Mouse (Mus musculus) midbrain, embryonic 10.5 days (tissue): ENCODE measurements around the gene Flywch2. TPM values are rescaled to one million over a fixed set of nuclear protein-coding genes. Genes with fewer than 3 reads are reported as not detected.
"Not testable (repeated sequence)": the region's sequence is repeated elsewhere in the genome, so short reads cannot be mapped to it uniquely, and the experiment has no call there.

Experiments used
- DNase-seq: peaks from one replicate; pipeline ENCODE4 v3.0.0-alpha.2; 2017; ENCODE audit warnings: low spot score
- H3K27ac ChIP-seq: fragments of 300-500 bp; sonication (generic); replicated peaks from 2 replicates; pipeline ENCODE4 v1.5.1; 2016; ENCODE audit warnings: mild to moderate bottlenecking
- H3K27me3 ChIP-seq: fragments of 300-500 bp; sonication (generic); 2 replicates; pipeline ENCODE4 v1.6.1; 2016; ENCODE audit warnings: low read depth, mild to moderate bottlenecking; ENCODE audit not compliant: poor library complexity, severe bottlenecking
- H3K36me3 ChIP-seq: fragments of 300-500 bp; sonication (generic); 2 replicates; pipeline ENCODE4 v1.6.1; 2016; ENCODE audit warnings: mild to moderate bottlenecking, moderate library complexity
- H3K4me1 ChIP-seq: fragments of 300-500 bp; sonication (generic); 2 replicates; pipeline ENCODE4 v1.6.1; 2016
- H3K4me3 ChIP-seq: fragments of 300-500 bp; sonication (generic); 2 replicates; pipeline ENCODE4 v1.5.1; 2016; ENCODE audit warnings: mild to moderate bottlenecking, moderate library complexity
- H3K9me3 ChIP-seq: fragments of 300-500 bp; sonication (generic); replicated peaks from 2 replicates; pipeline ENCODE4 v1.6.1; 2016; ENCODE audit warnings: mild to moderate bottlenecking
- WGBS: fragments of 180-500 bp; shearing (Covaris S2); methylation state at CpG from one replicate; pipeline ENCODE4 v1.1.7; 2016; 5-methylcytosine and 5-hydroxymethylcytosine counted together
- polyA plus RNA-seq: library from polyadenylated mRNA; unstranded; fragments of >200 nt; fragmentation: Nextera tagmentation; extraction: Ambion mirVana; gene quantifications from 2 replicates; pipeline ENCODE4 v1.2.1, GENCODE M21; 2016

The Flywch2 gene
- polyA plus RNA-seq, 1 experiment from 2014 or later = 19.5 TPM

DNA sequence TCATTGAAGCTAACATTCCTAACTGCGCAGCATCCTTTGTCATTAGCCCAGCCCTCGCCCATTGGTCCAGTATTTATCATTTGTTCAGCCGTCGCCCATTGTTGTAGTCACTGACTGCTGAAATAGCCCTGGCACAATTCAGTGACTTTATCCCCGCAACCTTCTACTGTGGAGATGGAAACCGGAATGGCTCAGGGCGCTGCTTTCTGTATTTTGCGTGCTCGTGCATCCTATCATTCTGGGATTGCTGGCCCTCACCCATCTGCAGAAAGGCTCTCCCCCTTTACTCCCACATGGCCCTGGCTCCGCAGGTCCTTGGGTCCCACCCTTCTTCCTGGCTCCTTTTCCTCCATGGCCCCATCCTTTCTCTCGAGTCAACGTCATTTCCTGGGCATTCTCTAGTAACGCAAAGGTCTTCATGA lies 640 bp upstream of the Flywch2 start:
- Histone ChIP-seq H3K36me3 (no peaks in the 10 kb centered on the region), H3K9me3 (no peaks in the 10 kb centered on the region), H3K4me1 (peaks cover 36% of the 10 kb centered on the region), H3K27ac (peak overlapping the region; percentile 88), H3K4me3 (peak overlapping the region; percentile 67), H3K27me3 (no peaks in the 10 kb centered on the region)
- WGBS = 15% methylated on average over 13 of the region's 13 CpGs
- DNase-seq = peak; percentile 39

DNA sequence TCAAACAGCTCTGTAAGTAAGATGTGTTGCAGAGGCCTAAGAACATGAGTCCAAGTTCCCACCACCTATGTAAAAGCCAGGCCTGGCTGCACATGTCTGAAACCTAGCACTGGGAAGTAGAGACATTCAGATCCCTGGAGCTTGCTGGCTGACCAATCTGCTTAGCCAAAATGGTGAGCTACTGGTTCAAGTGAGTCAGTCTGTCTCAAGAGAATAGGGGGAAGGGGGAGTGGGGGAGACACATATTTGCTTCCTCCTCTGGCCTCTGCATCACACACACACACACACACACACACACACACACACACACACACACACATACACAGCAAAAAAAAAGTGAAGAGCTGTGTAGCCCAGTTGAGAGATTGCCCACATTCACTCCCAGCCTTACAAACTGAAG lies 2.5 kb downstream of the Flywch2 start:
- Histone ChIP-seq H3K27me3 (no peaks in the 10 kb centered on the region), H3K4me1 (peaks cover 16% of the 10 kb centered on the region), H3K9me3 (no peaks in the 10 kb centered on the region), H3K36me3 (no peaks in the 10 kb centered on the region), H3K4me3 (no peak overlapping the region), H3K27ac (no peak overlapping the region)
- no peak for DNase-seq

DNA sequence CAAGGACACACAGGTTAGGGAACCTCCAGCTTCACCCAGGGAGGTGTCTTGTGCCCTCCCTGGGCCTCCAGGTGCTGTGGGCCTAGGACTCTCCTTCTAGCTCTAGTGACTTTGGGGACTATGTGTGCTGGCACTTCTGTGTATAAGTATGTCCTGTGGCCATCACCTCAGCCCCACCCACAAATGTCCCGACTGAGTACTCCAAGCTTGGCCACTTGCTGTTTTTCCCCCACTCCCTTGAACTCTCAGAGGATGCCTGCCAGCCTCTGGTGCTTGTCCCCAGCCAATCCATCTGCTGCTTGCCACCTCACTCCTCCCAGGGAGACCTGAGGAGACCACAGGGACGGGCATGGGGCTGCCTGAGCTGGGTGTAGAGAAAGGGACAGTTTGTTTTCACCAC lies 7.4 kb downstream of the Flywch2 start:
- no peaks in the 10 kb centered on the region for H3K36me3 ChIP-seq
- H3K9me3 ChIP-seq = no peaks in the 10 kb centered on the region
- no peak for DNase-seq
- H3K4me1 ChIP-seq = peaks cover 6% of the 10 kb centered on the region; the same call in 1 of the 2 replicates
- H3K27me3 ChIP-seq = no peaks in the 10 kb centered on the region
- no peak overlapping the region for H3K27ac ChIP-seq
- 74% methylated on average over 2 of the region's 2 CpGs for WGBS
- no peak overlapping the region for H3K4me3 ChIP-seq

DNA sequence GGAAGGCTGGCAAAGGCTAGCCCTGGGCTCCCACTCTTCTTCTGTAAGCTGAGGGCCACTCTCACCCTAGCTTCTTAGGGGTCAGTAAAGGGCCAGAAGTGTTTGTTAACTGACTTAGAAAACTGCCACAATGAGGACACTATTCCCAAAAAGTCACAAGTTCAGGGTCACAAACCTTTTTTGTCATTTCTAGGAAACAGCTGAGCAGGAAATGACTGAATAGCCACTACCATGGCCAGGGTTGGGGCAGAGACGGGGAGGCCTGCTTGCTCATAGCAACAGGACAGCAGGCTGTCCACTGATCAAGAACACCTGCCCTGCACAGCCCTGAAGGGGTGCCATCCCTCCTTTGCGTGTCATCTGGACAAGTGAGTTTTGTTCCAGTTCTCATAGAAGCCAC lies 8.7 kb downstream of the Flywch2 start:
- WGBS = 84% methylated on average over 2 of the region's 2 CpGs
- peaks cover 6% of the 10 kb centered on the region; the same call in 1 of the 2 replicates for H3K4me1 ChIP-seq
- H3K4me3 ChIP-seq = no peak overlapping the region
- no peak for DNase-seq
- H3K36me3 ChIP-seq = no peaks in the 10 kb centered on the region
- no peak overlapping the region for H3K27ac ChIP-seq
- no peaks in the 10 kb centered on the region for H3K27me3 ChIP-seq
- no peaks in the 10 kb centered on the region for H3K9me3 ChIP-seq

DNA sequence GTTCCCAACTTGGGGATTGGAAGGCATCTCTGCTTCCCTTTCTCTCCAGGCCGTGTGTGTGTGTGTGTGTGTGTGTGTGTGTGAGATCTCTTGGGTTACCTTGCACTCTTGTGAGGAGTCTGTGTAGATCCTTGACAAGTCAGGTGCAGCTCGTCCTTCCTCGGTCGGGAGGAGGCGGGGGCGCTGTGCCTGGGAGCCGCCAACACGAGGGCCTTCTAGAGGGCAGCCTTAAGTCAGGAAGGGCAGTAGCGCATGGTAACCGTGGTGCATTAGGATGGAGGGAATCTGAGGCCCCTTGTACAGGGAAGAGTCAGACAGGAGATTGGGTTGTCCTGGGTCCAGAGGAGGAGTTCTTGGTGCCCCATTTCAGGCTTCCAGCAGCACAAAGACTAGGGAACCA lies 9.7 kb downstream of the Flywch2 start:
- Histone ChIP-seq H3K4me3 (no peak overlapping the region), H3K36me3 (no peaks in the 10 kb centered on the region), H3K27me3 (no peaks in the 10 kb centered on the region), H3K4me1 (peaks cover 10% of the 10 kb centered on the region), H3K27ac (no peak overlapping the region), H3K9me3 (no peaks in the 10 kb centered on the region)
- 73% methylated on average over 10 of the region's 10 CpGs for WGBS
- DNase-seq = no peak

DNA sequence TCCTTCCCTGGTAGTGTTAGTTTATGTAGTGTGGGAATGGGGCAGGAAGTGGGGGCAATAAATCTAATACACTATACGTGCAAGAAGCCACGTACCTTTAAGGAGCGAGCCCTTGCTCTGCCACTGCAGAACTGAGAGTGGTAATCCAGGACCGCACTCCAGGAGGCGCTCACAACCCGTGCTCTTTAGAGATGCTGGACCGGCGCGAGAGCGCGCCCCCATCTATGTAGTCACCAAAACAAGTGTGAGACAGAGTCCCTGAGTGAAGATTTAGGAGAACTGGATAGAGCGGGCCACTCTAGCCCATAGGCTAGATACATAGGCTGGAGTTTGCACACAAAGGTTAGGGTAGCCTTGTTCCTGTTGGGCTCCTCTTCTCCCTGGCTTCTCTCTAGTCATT lies 11.8 kb downstream of the Flywch2 start:
- DNase-seq = peak; percentile 80
- Histone ChIP-seq H3K4me1 (peaks cover 23% of the 10 kb centered on the region), H3K9me3 (no peaks in the 10 kb centered on the region), H3K27ac (no peak overlapping the region), H3K36me3 (peaks cover 8% of the 10 kb centered on the region), H3K4me3 (no peak overlapping the region), H3K27me3 (no peaks in the 10 kb centered on the region)
- 11% methylated on average over 12 of the region's 12 CpGs for WGBS

DNA sequence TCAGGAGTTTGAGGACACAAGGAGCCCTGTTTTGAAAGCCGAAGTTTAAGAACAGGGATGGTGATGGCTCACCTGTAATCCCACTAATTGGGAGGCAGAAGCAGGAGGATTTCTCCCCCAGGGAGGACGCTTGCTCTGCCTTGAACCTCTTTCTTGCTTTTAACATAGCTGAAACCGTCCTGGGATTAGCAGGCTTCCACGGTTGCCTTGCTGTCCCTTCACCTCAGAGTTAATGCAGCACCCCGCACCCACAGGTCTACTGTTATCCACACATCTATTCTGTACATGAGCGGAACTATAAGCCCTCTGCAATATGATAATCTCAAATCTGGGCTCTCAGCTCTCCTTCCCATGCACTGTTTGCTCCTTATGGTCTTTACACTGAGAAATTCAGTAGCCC lies 12.2 kb downstream of the Flywch2 start:
- Histone ChIP-seq H3K36me3 (peaks cover 13% of the 10 kb centered on the region), H3K4me1 (peaks cover 23% of the 10 kb centered on the region), H3K27ac (no peak overlapping the region), H3K27me3 (no peaks in the 10 kb centered on the region), H3K4me3 (no peak overlapping the region), H3K9me3 (no peaks in the 10 kb centered on the region)
- DNase-seq = no peak
- 75% methylated on average over 6 of the region's 6 CpGs for whole genome bisulfite sequencing

DNA sequence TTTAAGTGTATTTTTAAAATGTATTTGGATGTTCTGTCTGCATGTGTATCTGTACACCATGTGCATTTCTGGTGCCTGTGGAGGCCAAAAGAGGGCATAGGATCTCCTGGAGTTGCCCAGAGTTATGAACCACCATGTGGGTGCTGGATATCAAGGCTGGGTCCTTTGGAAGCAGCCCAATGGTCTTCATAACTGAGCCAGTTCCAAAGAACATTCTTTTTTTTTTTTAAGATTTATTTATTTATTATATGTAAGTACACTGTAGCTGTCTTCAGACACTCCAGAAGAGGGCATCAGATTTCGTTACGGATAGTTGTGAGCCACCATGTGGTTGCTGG lies 13.7 kb downstream of the Flywch2 start:
- WGBS = 80% methylated on average over 2 of the region's 2 CpGs
- H3K27ac ChIP-seq, H3K9me3 ChIP-seq, DNase-seq, H3K27me3 ChIP-seq: not testable (repeated sequence)
- H3K36me3 ChIP-seq = peaks cover 27% of the 10 kb centered on the region
- H3K4me1 ChIP-seq = peaks cover 23% of the 10 kb centered on the region
- H3K4me3 ChIP-seq = peak overlapping the region; percentile 91

DNA sequence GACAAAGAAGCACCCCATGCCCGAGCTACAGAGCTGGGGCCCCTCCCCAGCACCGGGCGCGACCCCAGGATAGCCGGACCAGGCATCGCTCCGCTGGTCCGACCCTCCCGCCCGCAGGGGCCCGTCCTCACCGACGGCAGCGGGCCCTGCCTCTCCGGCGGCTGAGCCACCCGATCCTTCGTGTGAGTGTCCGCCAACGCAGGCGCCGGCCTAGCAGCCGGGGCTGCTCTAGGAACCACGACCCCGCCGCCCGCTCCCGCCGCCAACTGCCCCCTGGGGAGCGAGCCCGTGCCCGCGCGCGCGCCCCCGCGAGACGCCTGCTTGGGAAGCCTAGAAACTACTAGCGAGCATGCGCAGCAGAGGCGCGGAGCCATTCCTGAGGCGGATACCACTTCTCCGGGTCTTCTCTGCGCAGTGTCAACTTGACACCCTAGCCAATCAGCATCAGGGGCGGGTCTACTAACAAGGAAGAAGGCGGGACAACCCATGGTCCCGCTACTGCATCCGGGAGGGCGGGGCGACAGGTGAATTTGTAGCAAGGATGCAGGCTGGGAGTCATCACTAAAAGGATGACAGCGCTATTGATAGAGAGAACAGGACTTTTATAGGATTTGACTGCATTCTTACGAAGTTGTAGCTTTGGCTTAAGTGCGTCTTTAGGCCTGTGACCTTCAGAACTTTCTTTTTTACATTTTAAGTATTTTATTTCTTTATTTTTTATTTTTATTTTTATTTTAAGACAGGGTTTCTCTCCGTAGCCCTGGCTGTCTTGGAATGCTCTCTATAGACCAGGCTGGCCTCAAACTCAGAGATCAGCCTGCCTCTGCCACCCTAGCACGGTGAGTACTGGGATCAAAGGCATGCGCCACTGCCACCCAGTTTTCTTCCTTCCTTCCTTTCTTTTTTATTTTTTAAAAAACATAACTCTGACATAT lies 14.3 kb downstream of the Flywch2 start, which contains the start of gene Flywch1:
Flywch1 (minus strand) TSS at position 319 of the 935 bp plus-strand sequence.
- DNase-seq = peak; percentile 99
- Histone ChIP-seq H3K4me1 (peaks cover 23% of the 10 kb centered on the region), H3K27ac (peak within 1 kb of the TSS; percentile 98), H3K27me3 (no peaks in the 10 kb centered on the region), H3K4me3 (peak within 1 kb of the TSS; percentile 91), H3K9me3 (no peaks in the 10 kb centered on the region), H3K36me3 (peaks cover 33% of the 10 kb centered on the region)
- WGBS = 3% methylated on average over 58 of the region's 58 CpGs

DNA sequence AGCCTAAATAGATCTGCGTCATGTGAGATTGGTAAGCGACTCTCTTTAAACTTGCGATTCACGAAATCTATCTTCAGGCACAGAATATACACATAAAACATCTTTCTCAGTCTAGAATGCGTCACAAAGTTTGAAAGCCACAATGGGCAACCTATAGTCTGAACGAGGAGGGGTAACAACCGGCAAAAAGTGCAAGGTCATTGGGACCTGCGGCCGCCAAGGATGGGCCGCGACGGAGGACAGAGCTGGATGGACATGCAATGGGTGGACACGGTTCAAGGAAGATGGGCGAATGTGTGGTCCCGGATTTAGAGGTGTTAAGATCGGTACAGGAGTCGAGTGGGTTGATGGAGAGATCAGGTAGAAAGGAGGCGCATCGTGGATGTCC lies 15.0 kb downstream of the Flywch2 start:
- no peaks in the 10 kb centered on the region for H3K27me3 ChIP-seq
- peaks cover 38% of the 10 kb centered on the region for H3K36me3 ChIP-seq
- peaks cover 23% of the 10 kb centered on the region for H3K4me1 ChIP-seq
- H3K9me3 ChIP-seq = no peaks in the 10 kb centered on the region
- DNase-seq = no peak
- WGBS = 2% methylated on average over 19 of the region's 19 CpGs
- peak overlapping the region; percentile 98 for H3K27ac ChIP-seq
- H3K4me3 ChIP-seq = peak overlapping the region; percentile 91

DNA sequence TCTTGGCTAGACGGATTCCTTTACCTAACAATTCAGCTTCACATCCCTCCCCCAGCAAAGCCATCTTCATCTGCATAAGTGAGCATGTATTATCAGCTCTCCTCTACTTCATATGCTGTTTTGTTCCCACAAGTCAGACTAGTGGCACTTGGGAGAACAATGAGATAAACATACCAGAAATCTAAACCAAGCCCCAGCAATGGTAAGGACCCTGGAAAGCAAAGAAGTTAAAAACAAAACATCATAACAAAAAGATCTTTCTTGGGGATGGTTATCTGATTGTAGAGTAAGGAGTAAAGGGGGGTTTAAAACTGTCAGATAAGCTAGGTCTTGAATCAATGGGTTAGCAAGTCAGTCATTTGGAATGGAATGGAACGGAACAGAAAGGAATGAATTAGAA lies 15.4 kb downstream of the Flywch2 start:
- H3K36me3 ChIP-seq = peaks cover 42% of the 10 kb centered on the region
- H3K27ac ChIP-seq = peak overlapping the region; percentile 98
- peaks cover 23% of the 10 kb centered on the region for H3K4me1 ChIP-seq
- 10% methylated on average over 2 of the region's 2 CpGs for WGBS
- DNase-seq = no peak
- H3K4me3 ChIP-seq = peak overlapping the region; percentile 91
- no peaks in the 10 kb centered on the region for H3K27me3 ChIP-seq
- no peaks in the 10 kb centered on the region for H3K9me3 ChIP-seq

DNA sequence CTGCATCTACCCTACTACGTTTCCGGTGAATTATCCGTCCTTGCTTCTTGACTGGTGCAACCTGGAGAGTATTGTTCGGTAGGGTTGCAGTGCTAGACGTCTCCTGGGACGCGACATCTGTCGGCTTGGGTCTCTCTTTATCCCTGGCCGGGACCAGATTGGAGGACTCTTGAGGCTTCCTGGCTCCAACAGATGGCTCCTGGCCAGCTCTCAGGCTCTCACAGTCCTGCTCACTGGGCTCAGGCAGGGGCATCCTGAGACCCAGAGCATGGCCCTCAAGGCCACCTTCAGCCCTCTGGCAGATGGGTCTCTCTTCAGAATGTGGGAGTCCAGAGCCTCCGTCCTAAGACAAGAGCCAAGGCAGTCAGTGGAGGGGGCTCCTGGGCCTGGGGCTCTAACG lies 22.9 kb downstream of the Flywch2 start:
- Histone ChIP-seq H3K27me3 (no peaks in the 10 kb centered on the region), H3K4me3 (no peak overlapping the region), H3K9me3 (no peaks in the 10 kb centered on the region; the same call in 1 of the 2 replicates), H3K36me3 (peaks cover 89% of the 10 kb centered on the region), H3K27ac (no peak overlapping the region), H3K4me1 (no peaks in the 10 kb centered on the region)
- WGBS = 94% methylated on average over 11 of the region's 11 CpGs
- DNase-seq = no peak

DNA sequence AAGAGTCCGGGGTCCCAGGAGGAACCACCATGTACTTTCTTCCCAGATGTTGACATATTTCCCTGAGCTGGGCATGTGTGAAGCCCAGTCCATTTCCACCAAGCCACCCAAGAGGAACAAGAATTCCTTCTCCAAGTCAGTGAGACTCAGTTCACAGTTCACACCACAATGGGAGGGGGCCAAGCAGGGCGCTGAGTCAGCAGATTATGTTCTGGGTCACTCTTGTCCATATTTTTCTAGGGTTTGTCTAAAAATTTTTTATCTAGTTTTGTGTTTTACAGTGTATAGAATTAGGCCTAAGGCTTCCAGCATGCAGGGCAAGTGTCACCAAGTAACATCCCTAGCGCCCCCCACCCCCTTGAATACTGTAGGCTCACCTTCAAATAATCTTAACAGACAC lies 24.7 kb downstream of the Flywch2 start:
- Histone ChIP-seq H3K36me3 (peaks cover 91% of the 10 kb centered on the region), H3K27me3 (no peaks in the 10 kb centered on the region), H3K4me1 (no peaks in the 10 kb centered on the region), H3K4me3 (no peak overlapping the region), H3K27ac (no peak overlapping the region), H3K9me3 (no peaks in the 10 kb centered on the region; the same call in 1 of the 2 replicates)
- WGBS = 94% methylated on average over 3 of the region's 3 CpGs
- DNase-seq = no peak
